Mouse (Mus musculus) spleen, adult 18-20 months (tissue): ENCODE measurements around the gene Ralbp1.

ENCODE experiments used
- DNase-seq, 2 experiments: peaks; one replicate each; pipeline ENCODE4 v3.0.0; 2022; ENCODE audit warnings: mixed read lengths in 2 of 2

The Ralbp1 gene

DNA sequence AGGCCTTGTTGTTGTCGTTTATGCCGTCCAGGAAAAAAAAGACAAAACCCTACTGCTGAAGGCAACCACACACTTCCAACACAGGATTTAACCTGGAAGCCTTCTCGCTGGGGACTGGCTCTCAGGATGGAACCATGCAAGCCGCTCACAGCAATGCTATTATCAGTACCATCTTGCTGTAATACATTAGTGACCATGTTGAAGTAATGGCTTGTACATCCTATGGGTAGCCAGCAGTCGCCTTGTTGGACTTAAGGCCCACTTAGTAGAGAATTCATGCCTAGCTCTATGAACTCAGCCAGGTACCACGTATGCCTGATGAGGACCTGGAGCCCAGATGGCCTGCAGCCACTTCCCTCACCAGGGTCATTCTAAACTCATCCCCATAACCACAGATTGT is 40.2 kb downstream of the Ralbp1 start:
- DNase-seq: no peak

DNA sequence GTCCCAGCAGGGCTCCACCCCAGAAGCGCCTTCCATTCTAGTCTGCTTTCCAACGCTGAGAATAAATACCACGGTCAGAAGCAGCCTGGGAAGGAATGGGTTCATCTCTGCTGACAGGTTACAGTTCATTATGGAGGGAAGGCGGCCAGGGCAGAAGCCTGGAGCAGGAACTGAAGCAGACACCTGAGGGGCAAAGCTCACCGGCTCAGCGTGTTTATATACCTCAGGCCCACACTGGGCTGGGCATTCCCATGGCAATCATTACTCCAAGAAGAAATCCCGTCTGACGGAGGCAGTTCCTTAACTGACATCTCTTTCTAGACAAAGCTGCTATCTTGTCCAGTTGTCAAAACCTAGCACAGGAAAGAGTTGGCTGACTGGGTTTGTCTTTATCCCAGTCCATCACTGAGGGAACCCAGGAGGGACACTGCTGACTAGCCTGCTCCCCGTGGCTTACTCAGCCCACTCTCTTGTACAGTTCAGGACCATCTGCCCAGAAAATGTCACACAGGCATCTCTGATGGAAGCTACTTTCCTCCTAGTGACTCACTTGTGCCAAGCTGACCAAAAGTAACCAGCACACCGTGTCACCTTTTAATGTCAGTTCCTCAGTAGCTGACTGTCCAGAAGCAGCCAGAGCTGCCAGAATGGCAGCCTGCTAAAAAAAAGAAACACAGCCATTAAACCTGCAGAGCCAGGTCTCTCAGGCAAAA is 42.8 kb downstream of the Ralbp1 start:
- DNase-seq: no peak

DNA sequence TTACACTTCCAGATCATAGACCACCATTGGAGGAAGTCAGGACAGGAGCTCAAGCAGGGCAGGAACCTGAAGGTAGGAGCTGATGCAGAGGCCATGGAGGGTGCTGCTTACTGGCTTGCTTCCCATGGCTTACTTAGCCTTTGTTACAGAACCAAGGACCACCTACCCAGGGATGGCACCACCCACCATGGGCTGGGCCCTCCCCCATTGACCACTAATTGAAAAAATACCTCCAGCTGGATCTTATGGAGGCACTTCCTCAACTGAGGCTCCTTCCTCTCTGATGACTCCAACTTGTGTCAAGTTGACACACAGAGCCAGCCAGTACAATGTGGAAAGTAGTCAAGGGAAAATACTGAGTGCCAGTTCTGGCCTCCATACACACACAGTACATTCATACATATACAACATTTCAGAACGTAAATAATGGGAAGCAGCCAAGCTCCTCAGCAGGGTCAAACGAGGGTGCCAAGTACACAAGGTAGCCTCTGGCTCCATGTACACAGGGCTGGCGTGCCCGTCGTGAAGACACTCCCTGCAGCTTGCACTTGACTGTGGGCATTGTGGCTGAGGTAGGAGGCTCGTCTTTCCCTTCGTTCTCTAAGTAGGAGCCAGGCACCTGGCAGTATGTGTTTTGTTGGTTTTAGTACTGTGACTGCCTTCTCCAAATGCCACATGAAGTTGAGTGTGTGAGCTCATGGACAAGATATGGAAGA is 45.9 kb downstream of the Ralbp1 start:
- DNase-seq: no peak

DNA sequence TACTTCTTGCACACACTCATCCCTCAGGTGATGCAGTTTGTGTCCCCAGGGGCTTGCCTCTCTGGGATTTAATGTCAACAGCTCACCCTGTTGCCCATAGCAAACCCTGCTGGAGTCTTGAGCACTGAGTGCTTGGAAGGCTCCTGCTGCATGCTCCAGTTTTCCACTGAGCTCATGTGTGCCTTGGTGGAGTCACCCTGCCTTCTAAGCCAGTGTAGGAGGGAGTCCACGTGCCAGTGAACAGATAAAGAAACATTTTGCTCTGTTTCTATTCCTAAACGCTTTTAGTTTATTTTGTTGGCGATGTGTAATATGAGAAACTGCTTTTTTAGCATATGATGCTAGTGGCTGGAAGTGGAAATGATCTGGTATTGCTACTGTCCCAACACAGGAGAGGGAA is 48.9 kb downstream of the Ralbp1 start:
- DNase-seq: no peak

DNA sequence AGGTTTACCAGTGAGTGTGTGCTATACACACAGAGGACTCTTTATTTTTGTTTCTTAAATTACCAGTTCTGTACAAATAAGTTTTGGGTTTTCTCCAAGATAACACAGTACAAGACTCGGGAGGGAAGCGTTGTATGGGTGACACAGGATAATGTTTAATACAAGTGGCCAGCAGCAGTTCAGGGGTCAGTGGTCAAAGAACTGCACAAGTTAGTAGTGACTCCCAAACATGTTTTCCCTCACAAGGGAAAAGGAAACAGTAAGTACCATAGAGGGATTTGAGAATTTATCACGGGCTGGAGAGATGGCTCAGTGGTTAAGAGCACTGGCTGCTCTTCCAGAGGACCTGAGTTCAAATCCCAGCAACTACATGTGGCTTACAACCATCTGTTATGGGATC is 51.7 kb downstream of the Ralbp1 start:
- DNase-seq: no peak

DNA sequence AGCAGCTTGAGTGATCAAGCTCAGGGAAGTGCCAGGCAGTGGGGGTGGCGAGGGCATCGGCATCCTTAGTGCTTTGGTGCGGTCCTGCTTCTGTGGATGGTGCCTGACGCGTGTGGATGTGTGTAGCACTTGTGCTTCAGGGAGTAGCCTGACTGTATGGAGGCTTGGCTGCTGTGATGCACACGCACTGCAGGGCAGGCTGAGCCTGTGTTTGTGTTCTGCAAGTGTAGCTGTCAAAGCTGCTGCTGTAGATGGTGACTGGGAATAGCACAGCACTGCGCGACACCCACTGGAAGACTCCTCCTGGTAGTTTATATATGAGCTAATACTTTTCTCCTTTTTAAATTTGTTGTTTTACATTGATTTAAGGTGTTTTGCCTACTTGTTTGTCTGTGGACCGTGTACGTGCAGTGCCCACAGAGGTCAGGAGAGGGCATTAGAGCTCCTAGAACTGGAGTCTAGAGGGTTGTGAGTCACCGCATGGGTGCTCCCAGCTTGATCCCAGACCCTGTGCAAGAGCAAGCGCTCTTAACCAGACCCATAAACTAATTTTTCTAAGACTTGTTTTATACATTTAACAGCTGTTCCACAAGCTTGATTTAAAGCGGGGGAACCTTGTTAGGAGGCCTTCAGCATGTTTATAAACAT is 55.3 kb downstream of the Ralbp1 start:
- no peak for DNase-seq

DNA sequence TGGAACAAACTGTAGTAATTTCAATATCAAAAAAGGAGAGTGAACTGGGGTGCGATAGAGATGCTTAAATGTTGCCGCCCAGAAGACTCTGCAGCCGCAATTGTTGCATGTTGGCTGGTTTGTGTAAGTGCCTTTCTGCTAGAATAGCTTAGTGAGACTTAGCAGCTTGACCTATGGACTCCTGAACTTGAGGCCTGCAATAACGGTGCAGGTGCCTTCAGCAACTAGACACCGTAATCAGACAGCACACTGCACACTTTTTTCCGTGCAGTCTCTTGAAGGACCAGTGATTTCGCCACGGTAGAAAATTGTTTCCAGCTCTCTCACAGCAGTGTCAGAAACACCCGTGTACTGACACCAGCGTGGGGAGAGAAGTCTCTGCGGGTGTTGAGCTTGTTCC is 56.6 kb downstream of the Ralbp1 start:
- no peak for DNase-seq

DNA sequence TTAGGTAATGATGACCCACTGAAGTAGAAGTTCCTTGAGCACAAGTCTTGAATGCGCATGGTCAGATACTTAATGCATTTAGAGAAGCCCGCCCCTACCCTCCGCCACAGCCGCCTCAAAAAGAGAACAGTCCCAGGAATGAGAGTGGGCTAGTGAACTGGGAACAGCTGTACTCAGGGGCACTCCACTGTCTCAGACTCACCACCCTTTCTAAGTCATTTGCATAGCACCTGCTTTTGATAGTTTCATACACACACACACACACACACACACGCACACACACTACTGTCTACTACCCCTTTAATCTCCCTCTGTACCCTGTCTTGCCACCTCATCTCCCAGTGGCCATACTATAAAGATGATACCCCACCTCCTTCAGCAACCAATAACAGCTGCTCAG is 57.7 kb downstream of the Ralbp1 start:
- no peak for DNase-seq

DNA sequence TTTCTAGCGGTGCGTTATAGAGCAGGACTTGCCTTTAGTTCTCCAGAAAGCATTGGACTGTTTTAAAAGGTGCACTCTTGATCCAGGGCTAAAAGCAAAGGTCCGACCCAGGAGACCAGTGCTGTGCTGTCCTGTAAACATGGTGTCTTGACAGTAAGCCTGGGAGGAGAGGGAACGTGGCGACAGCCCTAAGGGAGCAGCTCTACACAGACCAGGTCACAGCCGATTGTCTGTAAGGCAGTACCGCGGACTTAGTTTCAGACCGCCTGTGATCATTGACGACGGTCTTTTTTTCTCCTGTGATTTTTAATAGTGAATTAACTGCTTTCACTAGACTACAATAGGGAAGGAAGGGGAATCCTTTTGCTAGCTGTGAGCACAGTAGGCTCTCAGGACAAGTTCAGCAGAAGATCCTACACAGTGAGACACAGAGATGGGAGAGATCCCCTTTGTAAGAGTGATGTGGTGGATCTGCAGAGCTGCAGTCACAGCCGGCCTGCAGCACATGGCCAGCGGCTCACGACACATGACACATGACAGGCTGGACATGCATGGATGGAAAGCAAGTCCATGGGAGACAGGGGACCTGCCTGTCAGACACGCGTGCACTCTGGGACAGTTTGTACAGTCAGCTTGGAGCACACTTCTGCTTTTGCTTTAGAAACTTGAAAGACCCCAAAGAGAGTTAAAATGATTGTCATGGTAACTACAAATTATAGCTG is 58.3 kb downstream of the Ralbp1 start:
- no peak for DNase-seq

DNA sequence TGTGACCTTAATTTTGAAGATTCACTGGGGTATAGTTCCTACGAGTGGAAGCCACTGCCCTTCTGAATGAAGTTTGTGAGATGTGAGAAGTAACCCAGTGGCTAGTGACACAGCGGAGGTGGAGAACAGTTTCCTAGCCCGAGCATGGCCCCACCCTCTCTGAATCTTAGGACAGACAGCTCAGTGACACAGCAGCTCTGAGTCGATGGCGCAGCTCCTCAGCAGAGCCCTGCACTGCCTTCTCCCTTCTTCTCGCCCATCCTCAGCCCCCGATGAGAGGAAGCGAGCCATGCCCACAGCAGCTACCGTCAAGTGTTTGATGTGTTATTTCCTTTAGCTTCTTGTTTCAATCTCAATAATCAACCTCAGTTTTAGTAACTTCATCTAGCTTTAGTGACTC is 59.3 kb downstream of the Ralbp1 start:
- no peak for DNase-seq

DNA sequence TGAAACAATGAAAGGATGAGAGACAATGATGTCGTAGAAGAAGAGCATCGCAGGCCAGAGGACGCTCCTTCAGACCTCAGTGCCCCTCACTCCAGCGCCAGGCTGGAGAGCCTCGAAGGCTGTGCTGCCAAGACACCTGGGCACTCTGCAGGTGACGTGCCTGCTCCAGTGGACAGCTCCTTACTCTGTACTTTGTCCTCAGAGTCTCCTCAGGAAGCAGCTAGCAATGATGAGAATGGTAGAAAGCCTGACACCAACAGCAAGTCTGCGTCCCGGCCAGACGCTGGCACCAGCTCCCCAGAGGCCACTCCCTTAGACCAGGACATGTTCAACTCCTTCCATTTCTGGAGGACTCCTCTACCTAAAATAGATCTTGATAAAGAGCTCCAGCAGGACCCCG is 61.4 kb downstream of the Ralbp1 start:
- DNase-seq: no peak

DNA sequence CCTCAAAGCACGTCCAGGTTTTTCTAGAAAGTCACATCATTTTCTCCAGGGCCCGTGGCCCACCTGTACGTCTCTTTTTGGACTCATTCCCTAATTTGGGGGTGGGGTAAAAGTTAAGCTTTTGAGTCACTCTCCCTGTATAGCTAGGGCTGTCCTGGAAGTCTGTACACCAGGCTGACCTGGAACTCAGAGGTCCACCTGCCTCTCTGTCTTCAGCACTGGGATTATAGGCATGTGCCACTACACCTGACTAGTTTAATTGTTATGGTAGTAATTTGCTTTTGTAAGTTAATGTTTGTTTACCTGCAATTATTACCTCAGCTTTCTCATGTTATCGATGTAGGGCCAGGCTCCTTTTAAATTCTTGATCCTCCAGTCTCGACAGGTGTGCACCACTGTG is 63.2 kb downstream of the Ralbp1 start:
- DNase-seq: no peak

DNA sequence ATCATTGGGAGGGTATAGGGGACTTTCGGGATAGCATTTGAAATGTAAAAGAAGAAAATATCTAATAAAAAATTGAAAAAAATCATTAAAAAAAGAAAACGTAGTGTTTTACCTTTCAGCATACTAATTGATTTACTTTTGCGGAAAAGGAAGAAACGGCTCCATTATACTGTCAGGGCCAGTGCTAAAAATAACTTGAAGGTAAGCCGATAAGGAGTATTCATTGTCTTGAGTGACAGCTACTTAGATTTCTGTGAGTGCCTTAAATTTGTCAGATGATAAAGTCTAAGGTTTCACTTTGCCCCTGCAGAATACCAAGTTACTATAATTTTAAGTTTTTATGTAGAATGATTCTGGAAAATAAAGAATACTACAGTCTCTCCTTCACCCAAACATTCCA is 65.4 kb downstream of the Ralbp1 start:
- DNase-seq: no peak

DNA sequence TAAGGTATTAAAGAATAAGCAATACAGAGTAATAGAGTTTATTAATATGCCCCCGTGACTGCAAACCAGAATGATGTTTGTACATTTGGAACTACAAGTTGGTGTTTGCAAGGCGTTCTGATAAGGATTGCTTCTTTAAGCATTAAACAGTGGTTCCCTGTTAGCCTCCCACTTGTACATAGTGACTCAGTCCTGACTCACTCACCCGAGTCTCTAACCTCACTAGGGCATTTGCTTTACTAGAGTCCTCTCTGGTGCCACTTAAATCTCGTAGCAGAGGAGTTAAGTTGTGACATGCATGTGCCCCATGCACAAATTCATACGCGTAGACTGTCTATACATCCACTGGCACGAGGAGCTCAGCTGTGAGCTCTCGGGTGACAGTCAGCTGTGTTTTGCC is 71.8 kb downstream of the Ralbp1 start:
- DNase-seq: no peak

DNA sequence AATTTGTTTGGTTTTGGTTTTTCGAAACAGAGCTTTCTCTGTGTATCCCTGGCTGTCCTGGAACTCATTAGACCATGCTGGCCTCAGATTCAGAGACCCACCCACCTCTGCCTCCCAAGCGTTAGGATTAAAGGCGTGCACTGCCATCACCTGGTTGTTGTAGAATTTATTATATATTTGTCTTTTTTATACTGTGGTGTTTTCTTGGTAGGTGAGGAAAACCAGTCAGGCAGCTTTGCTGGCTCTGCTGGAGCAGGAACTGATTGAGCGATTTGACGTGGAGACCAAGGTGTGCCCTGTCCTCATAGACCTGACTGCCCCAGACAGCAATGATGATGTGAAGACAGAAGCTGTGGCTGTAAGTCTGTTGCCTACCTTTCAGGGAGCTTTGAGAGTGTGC is 74.6 kb downstream of the Ralbp1 start:
- DNase-seq: no peak

DNA sequence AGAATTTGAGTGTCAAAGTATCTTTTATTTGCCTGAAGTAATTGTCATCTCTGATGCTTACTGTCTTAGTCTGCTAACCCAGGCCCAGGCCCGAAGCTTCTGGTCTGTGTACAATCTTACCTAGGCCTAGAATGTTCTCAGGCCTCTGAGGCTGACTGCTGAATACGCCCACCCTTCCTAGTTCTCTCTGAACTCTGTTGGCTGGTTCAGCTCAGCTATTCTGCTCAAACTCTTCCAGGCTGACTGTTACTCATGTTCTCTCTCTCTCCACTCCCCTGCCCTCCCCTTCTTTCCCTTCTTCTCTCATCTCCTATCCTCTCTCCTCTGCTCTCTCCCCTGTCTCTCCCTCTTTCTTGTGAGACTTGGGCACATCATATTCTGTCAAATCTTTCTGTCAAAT is 79.2 kb downstream of the Ralbp1 start:
- no peak for DNase-seq

DNA sequence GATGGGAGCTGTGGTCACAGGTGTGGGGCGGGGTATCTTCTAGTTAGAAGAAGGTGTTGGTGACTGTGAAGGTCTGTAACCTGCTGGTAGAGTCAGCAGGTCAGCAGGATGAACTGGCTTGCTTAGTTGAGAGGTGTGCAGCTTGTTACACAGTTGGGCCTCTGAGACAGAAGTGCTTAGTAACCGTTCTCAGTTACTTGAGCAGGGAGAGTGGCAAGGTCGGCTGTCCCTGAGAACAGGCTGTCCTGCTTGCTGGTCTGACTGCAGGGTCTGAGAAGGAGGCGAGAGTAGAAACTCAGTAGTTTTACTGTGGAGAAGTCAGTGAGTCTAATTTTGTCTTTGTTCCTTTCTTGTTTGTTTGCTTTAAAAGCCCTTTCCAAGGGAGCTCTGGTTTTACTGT is 79.6 kb downstream of the Ralbp1 start:
- DNase-seq: no peak

DNA sequence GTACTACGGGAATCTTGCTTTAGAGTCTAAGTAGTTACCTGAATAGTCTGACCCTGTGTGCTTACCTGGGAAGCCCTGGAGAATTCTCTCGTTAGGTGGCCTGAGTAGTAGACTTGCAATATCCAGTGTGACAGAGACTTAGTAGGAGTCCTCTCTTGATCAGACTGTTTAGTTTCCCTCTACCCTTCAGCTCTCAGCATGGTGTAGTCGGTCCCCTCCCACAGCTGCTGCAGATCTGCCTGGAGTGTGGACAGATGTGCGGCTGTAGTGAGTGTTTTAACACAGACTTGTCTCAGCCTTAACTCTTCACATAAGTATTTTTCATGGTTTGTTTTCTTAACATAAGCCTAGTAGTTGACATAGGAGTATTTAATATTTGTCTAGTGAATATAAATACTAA is 83.6 kb downstream of the Ralbp1 start:
- no peak for DNase-seq

DNA sequence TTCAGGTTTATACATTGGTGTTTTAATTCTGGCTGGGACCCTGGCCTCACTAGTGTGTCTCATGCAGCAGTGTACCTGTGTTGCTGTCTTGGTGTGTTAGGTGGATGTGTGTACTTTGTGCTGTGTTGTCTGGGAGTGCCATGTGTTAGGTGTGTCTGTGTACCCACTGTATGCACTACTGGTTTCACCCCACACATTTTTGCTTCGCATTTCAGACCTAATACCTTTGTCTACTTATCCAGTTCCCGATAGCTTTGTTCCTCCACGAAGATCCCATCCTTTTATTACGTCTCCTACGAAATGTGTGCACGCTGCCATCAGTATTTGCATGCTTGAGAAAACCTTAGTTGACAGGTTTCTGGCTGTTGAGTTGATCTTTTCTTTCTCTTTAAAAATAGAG is 85.1 kb downstream of the Ralbp1 start:
- no peak for DNase-seq

DNA sequence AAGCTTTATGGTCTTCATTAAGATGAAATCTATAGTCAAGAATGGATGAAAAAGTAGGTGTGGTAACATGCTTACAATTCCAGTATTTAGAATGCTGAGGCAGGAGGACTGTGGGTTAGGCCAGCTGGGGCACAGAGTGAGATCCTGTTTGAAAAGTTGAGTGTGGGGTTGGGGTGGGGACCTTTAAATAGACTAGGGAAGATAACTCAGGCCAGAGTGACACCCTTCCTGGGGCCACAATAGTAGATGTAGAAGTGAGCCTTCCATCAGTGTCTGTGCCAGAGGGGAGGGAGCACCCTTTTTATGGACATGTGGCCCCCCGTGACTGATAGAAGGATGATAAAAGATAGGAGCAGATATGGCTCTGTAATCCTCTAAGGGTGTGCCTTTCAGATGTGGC is 86.2 kb downstream of the Ralbp1 start:
- no peak for DNase-seq

DNA sequence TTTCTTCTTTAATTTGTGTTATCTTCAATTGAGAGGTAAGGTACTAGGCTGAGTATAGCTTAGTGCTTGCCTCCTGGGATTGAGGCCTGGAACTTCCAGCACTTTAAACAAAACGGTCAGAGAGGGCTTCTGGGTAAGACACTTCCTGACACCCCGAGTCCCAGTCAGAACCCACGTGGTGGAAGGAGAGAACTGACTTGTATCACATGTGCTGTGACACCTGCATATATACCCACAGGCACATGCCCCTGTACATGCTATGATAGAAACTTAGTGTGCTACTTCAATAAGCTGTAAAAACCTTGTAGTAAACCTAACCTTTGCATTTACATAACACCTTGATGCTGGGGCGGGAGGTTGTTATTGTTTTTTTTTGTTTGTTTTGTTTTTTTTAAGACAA is 87.2 kb downstream of the Ralbp1 start:
- DNase-seq: no peak
